Mouse (Mus musculus) mature B cell (primary cell): ENCODE results near the gene Zfp664.

Source experiments
- in situ Hi-C: fragments of 300-500 bp; cut with MboI; formaldehyde crosslinking; loops from 2 replicates; pipeline ENCODE4 v1.14.3; 2019

Zfp664 gene

GRCm38 (mm10) chr5:124922356-124923352 is 60.2 kb downstream of the Zfp664 start:
- in situ Hi-C loops: no loop called here

GRCm38 (mm10) chr5:124929425-124930054 is 67.0 kb downstream of the Zfp664 start:
- in situ Hi-C loops: no loop called here

GRCm38 (mm10) chr5:124930055-124930439 is 67.6 kb downstream of the Zfp664 start:
- in situ Hi-C loops: no loop called here

GRCm38 (mm10) chr5:124930603-124931002 is 68.1 kb downstream of the Zfp664 start:
- in situ Hi-C loops: no loop called here

DNA sequence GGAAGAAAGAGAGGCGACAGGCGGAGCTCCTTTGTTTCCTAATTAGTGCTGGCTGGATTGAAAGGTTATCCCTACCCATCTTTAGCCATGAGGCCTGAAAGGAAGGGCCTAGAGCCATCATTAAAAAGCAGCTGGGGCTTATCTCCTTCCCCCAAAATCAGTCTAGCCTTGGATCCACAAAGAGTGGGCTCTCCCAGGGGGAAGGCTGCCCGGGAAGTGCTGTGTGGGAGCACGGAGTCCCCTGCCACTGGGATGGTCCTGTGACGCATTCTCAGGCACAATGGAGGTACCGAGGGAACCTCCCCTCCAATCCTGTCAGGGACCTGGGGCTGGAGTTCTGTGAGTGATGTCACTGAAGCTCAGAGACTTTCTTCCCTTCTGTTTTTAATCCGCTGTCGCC is 68.6 kb downstream of the Zfp664 start:
- in situ Hi-C loops: no loop called here

DNA sequence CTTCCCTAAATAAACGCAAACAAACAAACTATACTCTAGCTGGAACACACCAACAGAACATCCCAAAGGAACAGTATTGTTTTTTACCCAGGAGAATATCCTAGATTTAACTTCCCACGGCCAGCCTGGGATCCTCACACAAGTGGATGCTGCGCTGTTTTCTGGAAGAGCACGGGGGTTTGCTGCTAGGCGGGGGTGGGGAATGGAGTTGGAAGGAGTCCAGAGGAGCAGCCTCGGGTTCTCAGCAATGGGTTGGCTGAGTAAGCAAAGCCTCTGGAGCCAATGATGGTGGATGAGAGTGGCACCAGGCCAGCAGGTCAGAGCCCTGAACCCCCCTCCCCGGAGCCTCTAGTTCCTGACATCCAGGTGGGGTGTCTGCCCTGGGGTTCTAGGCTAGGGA is 72.1 kb downstream of the Zfp664 start:
- in situ Hi-C loops: no loop called here

- in situ Hi-C loops: no loop called here
Measured at GRCm38 (mm10) chr5:124943181-124943792, 80.8 kb downstream of the Zfp664 start.

DNA sequence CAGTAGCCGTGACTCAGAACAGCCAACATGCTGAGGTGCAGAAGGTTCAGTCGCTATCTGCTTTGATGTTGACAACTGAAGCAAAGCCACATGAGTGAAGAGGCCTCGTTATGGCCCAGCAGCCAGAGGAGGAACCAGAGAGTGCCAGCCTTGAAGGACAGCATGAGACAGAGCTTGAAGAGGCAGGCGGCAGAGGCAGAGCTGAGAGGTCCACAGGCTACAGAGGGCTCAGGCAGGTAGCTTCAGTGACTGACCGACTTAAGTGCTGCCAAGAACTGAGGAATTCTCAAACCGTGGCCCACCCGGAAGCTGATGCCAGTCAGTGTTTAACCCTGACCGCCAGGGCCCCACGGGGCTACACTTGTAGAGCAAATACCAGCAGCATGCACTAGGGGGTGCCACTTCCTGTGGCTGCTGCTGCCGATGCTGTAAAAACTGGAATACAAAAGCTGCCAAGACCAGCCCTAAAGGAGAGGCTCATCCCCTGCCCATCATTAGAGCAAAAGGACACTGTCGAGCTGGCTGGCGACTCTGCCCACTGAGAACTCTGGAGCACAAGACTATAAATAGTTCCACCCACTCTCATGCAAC is 81.4 kb downstream of the Zfp664 start:
- in situ Hi-C loops: no loop called here

DNA sequence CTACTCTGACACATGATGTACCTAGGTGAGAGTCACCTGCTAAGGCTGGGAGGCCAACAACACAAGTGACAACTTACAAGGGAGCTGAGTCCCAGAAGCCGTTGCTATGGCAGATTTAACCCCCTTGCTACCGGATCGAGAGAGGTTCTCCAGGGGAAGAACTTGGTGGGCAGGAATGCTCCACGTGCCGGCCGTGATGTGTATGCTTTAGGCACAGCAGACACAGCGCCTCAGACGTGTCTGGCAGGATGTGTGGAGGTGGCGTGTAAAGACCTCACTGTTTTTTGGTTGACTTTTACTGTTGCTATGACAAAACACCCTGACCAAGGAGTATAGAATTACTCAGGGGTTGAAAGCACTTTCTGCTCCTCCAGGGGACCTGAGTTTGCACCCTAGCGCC is 81.9 kb downstream of the Zfp664 start:
- in situ Hi-C loops: no loop called here

- in situ Hi-C loops: no loop called here
Measured at GRCm38 (mm10) chr5:124945046-124945445, 82.6 kb downstream of the Zfp664 start.

GRCm38 (mm10) chr5:124950623-124951278 is 88.3 kb downstream of the Zfp664 start:
- in situ Hi-C loops: no loop called here

- in situ Hi-C loops: no loop called here
Measured at GRCm38 (mm10) chr5:124951333-124951732, 88.8 kb downstream of the Zfp664 start.
